Comparison of ENCODE assay signal across 8 mouse cellular contexts in genomic region chr5:136201832-136202231, GRCm38 (mm10). TPM values are rescaled to one million over a fixed set of nuclear protein-coding genes. Genes with fewer than 3 reads are reported as not detected.
DNase-seq lines count a peak whose midpoint lies in the region; ATAC-seq lines count a peak whose summit lies in the region.

No protein-coding gene starts in this region.

- DNase-seq in liver: peak; percentile 50
- DNase-seq in cerebellum, adult 9-10 months: peak; percentile 74
- peak; percentile 35 to 88 for DNase-seq in frontal cortex, adult 2 months (ENCODE audit: extremely low spot score in 1 of 2, low spot score in 1 of 2)
- DNase-seq in hindlimb bud, embryonic 11.5 days (ENCODE audit: extremely low spot score, low read depth, low spot score): peak; percentile 62
- DNase-seq in left cerebral cortex, postnatal 4 days: peak; percentile 69
- DNase-seq in midbrain, embryonic 14.5 days: peak; percentile 93
- peak; percentile 42 to 54 for DNase-seq in spleen, postnatal 10 days (ENCODE audit: low spot score in 2 of 2)

- no peak overlapping the region for H3K9ac ChIP-seq in liver, embryonic 12.5 days
- H3K9ac ChIP-seq in midbrain, embryonic 14.5 days (replicated peaks; ENCODE audit: low read length): no peak overlapping the region

- no peak for ATAC-seq in liver, embryonic 12.5 days
- ATAC-seq in midbrain, embryonic 14.5 days (ENCODE audit: low FRiP score, low TSS enrichment): peak; percentile 49; the same call in 1 of the 2 replicates

- no peaks in the 10 kb centered on the region for H3K27me3 ChIP-seq in liver, embryonic 12.5 days (replicated peaks)
- no peaks in the 10 kb centered on the region for H3K27me3 ChIP-seq in midbrain, embryonic 14.5 days (ENCODE audit: control insufficient read depth, insufficient read depth, low read length)

- H3K4me3 ChIP-seq in liver, embryonic 12.5 days: no peak overlapping the region
- H3K4me3 ChIP-seq in midbrain, embryonic 14.5 days (replicated peaks; ENCODE audit: low read depth, low read length): no peak overlapping the region

- peaks cover 20% of the 10 kb centered on the region for H3K4me1 ChIP-seq in liver, embryonic 12.5 days
- peaks cover 4% of the 10 kb centered on the region for H3K4me1 ChIP-seq in midbrain, embryonic 14.5 days (ENCODE audit: control insufficient read depth, insufficient read depth, low read length)

- WGBS in liver, embryonic 12.5 days (ENCODE audit: insufficient replicate concordance): 32% methylated on average over 7 of the region's 7 CpGs
- WGBS in midbrain, embryonic 14.5 days: 29% methylated on average over 7 of the region's 7 CpGs

- no peak overlapping the region for H3K27ac ChIP-seq in liver, embryonic 12.5 days
- no peak overlapping the region for H3K27ac ChIP-seq in midbrain, embryonic 14.5 days (replicated peaks; ENCODE audit: low read depth, low read length)

- H3K9me3 ChIP-seq in liver, embryonic 12.5 days (replicated peaks): no peaks in the 10 kb centered on the region
- H3K9me3 ChIP-seq in midbrain, embryonic 14.5 days (ENCODE audit: control insufficient read depth, low read length): no peaks in the 10 kb centered on the region

- intact Hi-C loops in left cerebral cortex, postnatal 4 days (cut with DNase I): loop anchor here (2.0 kb wide), 1 partner anchor 51 kb away; no protein-coding TSS in a partner anchor

- no peak overlapping the region for H3K4me2 ChIP-seq in liver, embryonic 12.5 days
- H3K4me2 ChIP-seq in midbrain, embryonic 14.5 days (ENCODE audit: low read length): no peak overlapping the region

- peaks cover 5% of the 10 kb centered on the region for H3K36me3 ChIP-seq in liver, embryonic 12.5 days
- peaks cover 4% of the 10 kb centered on the region; the same call in 1 of the 2 replicates for H3K36me3 ChIP-seq in midbrain, embryonic 14.5 days (ENCODE audit: control insufficient read depth, insufficient read depth, low read length)

RNA-seq across cellular contexts. Expression of gene Prkrip1, which starts 3.1 kb away (rescaled TPM):
- polyA plus RNA-seq in liver, embryonic 12.5 days (2016; fragmentation: Nextera tagmentation; extraction: Ambion mirVana): 36.3 and 41.3 TPM in 2 replicates
- 38.4 and 41.2 TPM in 2 replicates for polyA plus RNA-seq in frontal cortex, adult 2 months (2012; rRNA removed)
- total RNA-seq in left cerebral cortex, postnatal 4 days (2021): 10 to 100 TPM; 40.3 to 42.6 TPM
- 60.8 and 67.1 TPM in 2 replicates for polyA plus RNA-seq in midbrain, embryonic 14.5 days (2014; fragmentation: Nextera tagmentation; extraction: Ambion mirVana)

RNA-seq across cellular contexts. Expression of gene Orai2, which starts 31.3 kb away (rescaled TPM):
- polyA plus RNA-seq in liver, embryonic 12.5 days (2016; fragmentation: Nextera tagmentation; extraction: Ambion mirVana): 4.4 and 6.7 TPM in 2 replicates
- polyA plus RNA-seq in frontal cortex, adult 2 months (2012; rRNA removed): 58.3 and 62.3 TPM in 2 replicates
- total RNA-seq in left cerebral cortex, postnatal 4 days (2021): 10 to 100 TPM; 56.5 to 58.2 TPM
- polyA plus RNA-seq in midbrain, embryonic 14.5 days (2014; fragmentation: Nextera tagmentation; extraction: Ambion mirVana): 38.2 and 46.8 TPM in 2 replicates

RNA-seq across cellular contexts. Expression of gene Sh2b2, which starts 44.5 kb away (rescaled TPM):
- 2.6 and 3.1 TPM in 2 replicates for polyA plus RNA-seq in liver, embryonic 12.5 days (2016; fragmentation: Nextera tagmentation; extraction: Ambion mirVana)
- 11.2 and 12.1 TPM in 2 replicates for polyA plus RNA-seq in frontal cortex, adult 2 months (2012; rRNA removed)
- 10 to 100 TPM; 40.0 to 40.8 TPM for total RNA-seq in left cerebral cortex, postnatal 4 days (2021)
- polyA plus RNA-seq in midbrain, embryonic 14.5 days (2014; fragmentation: Nextera tagmentation; extraction: Ambion mirVana): 23.9 and 30.8 TPM in 2 replicates
